24 mouse cellular contexts compared by ENCODE assay signal in genomic region chr6:8907917-8908316, GRCm38 (mm10). TPM values are rescaled to one million over a fixed set of nuclear protein-coding genes. Genes with fewer than 3 reads are reported as not detected.
DNase-seq lines count a peak whose midpoint lies in the region; ATAC-seq lines count a peak whose summit lies in the region.
"Had no signal": no experiment of that assay in that cellular context is flagged by ENCODE, and none has a peak within 500 bp of the region (broad histone marks: within the 10 kb centered on the region; RNA-seq: fewer than 3 reads in every experiment).

No protein-coding gene starts in this region.

- WGBS in embryonic facial prominence, embryonic 10.5 days: 50% methylated on average over 3 of the region's 3 CpGs
- WGBS in embryonic facial prominence, embryonic 14.5 days: 39% methylated on average over 3 of the region's 3 CpGs
- WGBS in forebrain, embryonic 11.5 days: 82% methylated on average over 3 of the region's 3 CpGs

- no peak for ATAC-seq in embryonic facial prominence, embryonic 14.5 days (ENCODE audit: low read depth)
- no peak for ATAC-seq in forebrain, embryonic 11.5 days (replicated peaks; ENCODE audit: low FRiP score)
- ATAC-seq: activated CD4-positive, CD25-positive, alpha-beta regulatory T cell, adult 4 months; forebrain, embryonic 13.5 days; forebrain, embryonic 15.5 days; Patski had no signal

- H3K36me3 ChIP-seq in embryonic facial prominence, embryonic 10.5 days (replicated peaks): no peaks in the 10 kb centered on the region
- no peaks in the 10 kb centered on the region for H3K36me3 ChIP-seq in embryonic facial prominence, embryonic 14.5 days (ENCODE audit: control insufficient read depth, insufficient read depth, low read length)
- no peaks in the 10 kb centered on the region for H3K36me3 ChIP-seq in forebrain, embryonic 11.5 days (ENCODE audit: control insufficient read depth, insufficient read depth, low read length)
- H3K36me3 ChIP-seq: embryonic facial prominence, embryonic 12.5 days; embryonic facial prominence, embryonic 15.5 days; forebrain, embryonic 10.5 days; forebrain, embryonic 15.5 days; G1E had no signal

- DNase-seq in embryo, embryonic 10 days (ENCODE audit: low spot score): peak; percentile 6
- no peak for DNase-seq in embryo, embryonic 10.5 days (ENCODE audit: low spot score)
- peak; percentile 10 for DNase-seq in embryonic facial prominence, embryonic 10.5 days (ENCODE audit: low spot score)
- peak; percentile 11 for DNase-seq in embryonic facial prominence, embryonic 14.5 days (ENCODE audit: low spot score)
- DNase-seq in forebrain, embryonic 11.5 days (ENCODE audit: low spot score): no peak
- no peak for DNase-seq in gastrocnemius, postnatal 25 days
- DNase-seq: adrenal gland, adult 8-10 months; adrenal gland, postnatal 14 days; adrenal gland, postnatal 36 days; cerebellum, adult 11-12 months; cerebellum, adult 2 months; cerebellum, adult 9-10 months; cerebellum, postnatal 10 days; cerebellum, postnatal 25 days had no signal

- H3K27ac ChIP-seq in embryonic facial prominence, embryonic 10.5 days (replicated peaks): no peak overlapping the region
- H3K27ac ChIP-seq in embryonic facial prominence, embryonic 14.5 days (replicated peaks; ENCODE audit: low read depth, low read length): no peak overlapping the region
- no peak overlapping the region for H3K27ac ChIP-seq in forebrain, embryonic 11.5 days (ENCODE audit: low read depth, low read length)
- H3K27ac ChIP-seq: embryonic facial prominence, embryonic 12.5 days; embryonic facial prominence, embryonic 15.5 days; forebrain, embryonic 10.5 days; forebrain, embryonic 13.5 days; forebrain, embryonic 15.5 days had no signal

- H3K4me3 ChIP-seq in embryonic facial prominence, embryonic 10.5 days: no peak overlapping the region
- no peak overlapping the region for H3K4me3 ChIP-seq in embryonic facial prominence, embryonic 14.5 days (ENCODE audit: low read depth, low read length)
- H3K4me3 ChIP-seq in forebrain, embryonic 11.5 days (ENCODE audit: low read depth, low read length): no peak overlapping the region
- H3K4me3 ChIP-seq: embryonic facial prominence, embryonic 12.5 days; embryonic facial prominence, embryonic 15.5 days; erythroblast, embryonic 14.5 days; forebrain, embryonic 10.5 days; forebrain, embryonic 13.5 days; forebrain, embryonic 15.5 days had no signal

- no peaks in the 10 kb centered on the region for H3K9me3 ChIP-seq in embryonic facial prominence, embryonic 10.5 days
- no peaks in the 10 kb centered on the region for H3K9me3 ChIP-seq in embryonic facial prominence, embryonic 14.5 days (ENCODE audit: control insufficient read depth, low read length)
- no peaks in the 10 kb centered on the region for H3K9me3 ChIP-seq in forebrain, embryonic 11.5 days (ENCODE audit: control insufficient read depth, low read length)
- H3K9me3 ChIP-seq: embryonic facial prominence, embryonic 12.5 days; embryonic facial prominence, embryonic 15.5 days; forebrain, embryonic 10.5 days; forebrain, embryonic 13.5 days; forebrain, embryonic 15.5 days; G1E had no signal

- no peak overlapping the region for H3K9ac ChIP-seq in embryonic facial prominence, embryonic 14.5 days (ENCODE audit: low read depth, low read length)
- no peak overlapping the region for H3K9ac ChIP-seq in forebrain, embryonic 11.5 days (ENCODE audit: low read length)
- H3K9ac ChIP-seq: embryonic facial prominence, embryonic 12.5 days; embryonic facial prominence, embryonic 15.5 days; forebrain, embryonic 13.5 days; forebrain, embryonic 15.5 days had no signal

- H3K4me1 ChIP-seq in embryonic facial prominence, embryonic 10.5 days: no peaks in the 10 kb centered on the region
- no peaks in the 10 kb centered on the region for H3K4me1 ChIP-seq in embryonic facial prominence, embryonic 14.5 days (ENCODE audit: control insufficient read depth, insufficient read depth, low read length)
- H3K4me1 ChIP-seq in forebrain, embryonic 11.5 days (replicated peaks; ENCODE audit: control insufficient read depth, insufficient read depth, low read length): no peaks in the 10 kb centered on the region
- H3K4me1 ChIP-seq: embryonic facial prominence, embryonic 12.5 days; embryonic facial prominence, embryonic 15.5 days; forebrain, embryonic 10.5 days; forebrain, embryonic 13.5 days; forebrain, embryonic 15.5 days had no signal

- no peak overlapping the region for H3K4me2 ChIP-seq in embryonic facial prominence, embryonic 14.5 days (ENCODE audit: low read depth, low read length)
- H3K4me2 ChIP-seq in forebrain, embryonic 11.5 days (ENCODE audit: low read depth, low read length, severe bottlenecking): no peak overlapping the region
- H3K4me2 ChIP-seq: embryonic facial prominence, embryonic 12.5 days; embryonic facial prominence, embryonic 15.5 days; forebrain, embryonic 13.5 days; forebrain, embryonic 15.5 days had no signal

- H3K27me3 ChIP-seq in embryonic facial prominence, embryonic 10.5 days (replicated peaks; ENCODE audit: low read depth, poor library complexity, severe bottlenecking): no peaks in the 10 kb centered on the region
- H3K27me3 ChIP-seq in embryonic facial prominence, embryonic 14.5 days (replicated peaks; ENCODE audit: control insufficient read depth, insufficient read depth, low read length): no peaks in the 10 kb centered on the region
- H3K27me3 ChIP-seq in forebrain, embryonic 11.5 days (ENCODE audit: control insufficient read depth, insufficient read depth, low read length): no peaks in the 10 kb centered on the region
- H3K27me3 ChIP-seq: embryonic facial prominence, embryonic 12.5 days; embryonic facial prominence, embryonic 15.5 days; forebrain, embryonic 13.5 days; forebrain, embryonic 15.5 days; Patski had no signal

RNA-seq across cellular contexts. Expression of gene Nxph1, which starts 40.3 kb away (rescaled TPM):
- 0.32 and 0.41 TPM in 2 replicates for polyA plus RNA-seq in embryonic facial prominence, embryonic 10.5 days (2016; fragmentation: Nextera tagmentation; extraction: Ambion mirVana)
- polyA plus RNA-seq in embryonic facial prominence, embryonic 14.5 days (2014; fragmentation: Nextera tagmentation; extraction: Ambion mirVana): 3.1 TPM in 2 replicates
- 4.9 and 6.9 TPM in 2 replicates for polyA plus RNA-seq in forebrain, embryonic 11.5 days (2014; fragmentation: Nextera tagmentation; extraction: Ambion mirVana)
- total RNA-seq in gastrocnemius, postnatal 25 days (2021): not detected
- polyA plus RNA-seq: activated CD4-positive, CD25-positive, alpha-beta regulatory T cell, adult 4 months; C2C12; erythroblast, embryonic 14.5 days; G1E; Patski had no signal

Comparison
In these comparisons a context has a peak if more than half of its experiments do, and no peak if none do; other contexts are left out.
1. DNase-seq: peak in embryo, embryonic 10 days (single experiment), embryonic facial prominence, embryonic 10.5 days (single experiment) and embryonic facial prominence, embryonic 14.5 days (single experiment); none in embryo, embryonic 10.5 days (single experiment), forebrain, embryonic 11.5 days (single experiment) and gastrocnemius, postnatal 25 days (single experiment).